Mouse (Mus musculus) heart, adult 2 months (tissue): Measurements from ENCODE around the gene Snx1. TPM values are rescaled to one million over a fixed set of nuclear protein-coding genes. Genes with fewer than 3 reads are reported as not detected.

Experiments used
- DNase-seq, 2 experiments: peaks; one replicate each; pipeline ENCODE4 v3.0.0; 2021
- H3K27ac ChIP-seq: fragments of 200-600 bp; 2 replicates; pipeline ENCODE4 v1.8.1; 2022
- H3K27me3 ChIP-seq: fragments of 200-500 bp; 2 replicates; pipeline ENCODE4 v1.6.1; 2012; ENCODE audit warnings: mild to moderate bottlenecking, low read length, inconsistent platforms, mixed read lengths; ENCODE audit not compliant: control insufficient read depth, insufficient read depth
- H3K36me3 ChIP-seq: fragments of 200-500 bp; 2 replicates; pipeline ENCODE4 v1.6.1; 2012; ENCODE audit warnings: low read length, inconsistent platforms; ENCODE audit not compliant: control insufficient read depth, insufficient read depth
- H3K4me1 ChIP-seq: fragments of 200-500 bp; 2 replicates; pipeline ENCODE4 v1.6.1; 2011; ENCODE audit warnings: low read length; ENCODE audit not compliant: control insufficient read depth, insufficient read depth
- H3K4me3 ChIP-seq: fragments of 200-600 bp; 2 replicates; pipeline ENCODE4 v1.8.1; 2022
- H3K79me2 ChIP-seq: fragments of 200-500 bp; replicated peaks from 2 replicates; pipeline ENCODE4 v1.6.1; 2012; ENCODE audit warnings: mild to moderate bottlenecking, inconsistent platforms, low read length, moderate library complexity, mixed read lengths; ENCODE audit not compliant: control insufficient read depth, insufficient read depth
- H3K9ac ChIP-seq: fragments of 200-500 bp; 2 replicates; pipeline ENCODE4 v1.6.1; 2012; ENCODE audit warnings: low read depth, mild to moderate bottlenecking, control low read depth, inconsistent platforms, low read length, mixed read lengths
- CTCF ChIP-seq: fragments of 200-600 bp; IDR thresholded peaks from 2 replicates; pipeline ENCODE4 v1.8.1; 2022; ENCODE audit warnings: antibody characterized with exemption, mild to moderate bottlenecking, moderate library complexity
- EP300 ChIP-seq: fragments of 200-500 bp; IDR thresholded peaks from 2 replicates; pipeline ENCODE4 v1.6.1; 2011; ENCODE audit warnings: low read depth, low read length, control low read depth; ENCODE audit not compliant: insufficient read depth
- POLR2A ChIP-seq: fragments of 200-500 bp; IDR thresholded peaks from 2 replicates; pipeline ENCODE4 v1.6.1; 2011; ENCODE audit warnings: mild to moderate bottlenecking, low read depth, low read length, control low read depth; ENCODE audit not compliant: insufficient read depth
- WGBS: fragments of 180-500 bp; shearing (Covaris S2); methylation state at CpG from one replicate; pipeline ENCODE4 v1.1.7; 2018; 5-methylcytosine and 5-hydroxymethylcytosine counted together
- intact Hi-C: fragments of 180-260 bp; cut with DNase I; formaldehyde crosslinking; loops from one replicate; pipeline ENCODE4 v1.15.1; 2025
- polyA plus RNA-seq: library from polyadenylated mRNA; depleted of rRNA; stranded (reverse); fragments of >200 nt; gene quantifications from 2 replicates; pipeline ENCODE4 v1.2.3, GENCODE M21; 2012
- total RNA-seq, 2 experiments: library from RNA; stranded (reverse); gene quantifications; 2 replicates each; pipeline ENCODE4 v1.2.3; 2021

Snx1 gene
- total and polyA plus RNA-seq, 3 experiments, result 19.2 to 27.6 (median 24.8) TPM

- TF ChIP-seq CTCF (no peak), POLR2A (no peak), EP300 (no peak)
- peaks cover 5% of the 10 kb centered on the region for H3K4me1 ChIP-seq
- DNase-seq, result no peak
- no peak overlapping the region for H3K27ac ChIP-seq
- 70% methylated on average over 3 of the region's 3 CpGs for WGBS
- H3K4me3 ChIP-seq, result no peak overlapping the region
- no peaks in the 10 kb centered on the region for H3K36me3 ChIP-seq
- no peaks in the 10 kb centered on the region for H3K27me3 ChIP-seq
- H3K79me2 ChIP-seq, result no peaks in the 10 kb centered on the region
- intact Hi-C loops, result loop anchor here (2.0 to 5.0 kb wide), 2 partner anchors 63 to 154 kb away; partner anchors contain the start of genes Csnk1g1 and Trip4
- no peak overlapping the region for H3K9ac ChIP-seq
Observed at GRCm38 (mm10) chr9:66061656-66062055, 64.7 kb downstream of the Snx1 start.

- H3K4me3 ChIP-seq, result peak overlapping the region; percentile 63
- peak overlapping the region; percentile 22 for H3K9ac ChIP-seq
- no peaks in the 10 kb centered on the region for H3K36me3 ChIP-seq
- no peaks in the 10 kb centered on the region for H3K79me2 ChIP-seq
- H3K4me1 ChIP-seq, result peaks cover 5% of the 10 kb centered on the region
- DNase-seq, result no peak
- intact Hi-C loops, result loop anchor here (2.0 to 5.0 kb wide), 2 partner anchors 64 to 154 kb away; partner anchors contain the start of genes Csnk1g1 and Trip4
- no peaks in the 10 kb centered on the region for H3K27me3 ChIP-seq
- no peak for TF ChIP-seq CTCF
- TF ChIP-seq POLR2A, result no peak
- TF ChIP-seq EP300, result no peak
- WGBS, result 20% methylated on average over 4 of the region's 4 CpGs
- peak overlapping the region; percentile 86 for H3K27ac ChIP-seq
Observed at GRCm38 (mm10) chr9:66060986-66061385, 65.4 kb downstream of the Snx1 start.

- no peak for TF ChIP-seq POLR2A
- no peak for TF ChIP-seq EP300
- no peak for TF ChIP-seq CTCF
- Histone ChIP-seq H3K9ac (peak overlapping the region; percentile 87), H3K79me2 (no peaks in the 10 kb centered on the region), H3K4me3 (peak overlapping the region; percentile 63), H3K27me3 (no peaks in the 10 kb centered on the region), H3K27ac (peak overlapping the region; percentile 86), H3K4me1 (peaks cover 5% of the 10 kb centered on the region), H3K36me3 (no peaks in the 10 kb centered on the region)
- intact Hi-C loops, result loop anchor here (2.0 to 5.0 kb wide), 2 partner anchors 65 to 153 kb away; partner anchors contain the start of genes Csnk1g1 and Trip4
- no peak for DNase-seq
- 0% methylated on average over 20 of the region's 20 CpGs for WGBS
Observed at GRCm38 (mm10) chr9:66060308-66060647, 66.1 kb downstream of the Snx1 start.

GRCm38 (mm10) chr9:66059583-66060307, 66.6 kb downstream of the Snx1 start, which contains the start of gene Ppib:
TSS of gene Ppib (plus strand) at chr9:66060222.
- peaks cover 5% of the 10 kb centered on the region for H3K4me1 ChIP-seq
- no peaks in the 10 kb centered on the region for H3K36me3 ChIP-seq
- H3K27ac ChIP-seq, result peak within 1 kb of the TSS; percentile 86
- 1% methylated on average over 48 of the region's 51 CpGs for WGBS
- H3K79me2 ChIP-seq, result no peaks in the 10 kb centered on the region
- H3K9ac ChIP-seq, result peak within 1 kb of the TSS; percentile 87
- TF ChIP-seq EP300, result peak; percentile 33; the same call in 1 of the 2 replicates
- peak; percentile 92 for TF ChIP-seq POLR2A
- peak; percentile 32 for TF ChIP-seq CTCF
- no peaks in the 10 kb centered on the region for H3K27me3 ChIP-seq
- peak within 1 kb of the TSS; percentile 63 for H3K4me3 ChIP-seq
- peak; percentile 97 to 100 for DNase-seq
- intact Hi-C loops, result loop anchor here (2.0 to 5.0 kb wide), 2 partner anchors 65 to 152 kb away; partner anchors contain the start of genes Csnk1g1 and Trip4

GRCm38 (mm10) chr9:66053620-66054019, 72.8 kb downstream of the Snx1 start:
- intact Hi-C loops, result loop anchor here (5.0 kb wide), 1 partner anchor 34 kb away; no protein-coding TSS in a partner anchor
- no peak for TF ChIP-seq EP300
- TF ChIP-seq CTCF, result no peak
- no peak for TF ChIP-seq POLR2A
- DNase-seq, result no peak
- Histone ChIP-seq H3K4me3 (no peak overlapping the region), H3K9ac (no peak overlapping the region), H3K4me1 (no peaks in the 10 kb centered on the region), H3K79me2 (no peaks in the 10 kb centered on the region), H3K27ac (no peak overlapping the region), H3K27me3 (no peaks in the 10 kb centered on the region), H3K36me3 (no peaks in the 10 kb centered on the region)
- WGBS, result 41% methylated on average over 1 of the region's 1 CpGs

GRCm38 (mm10) chr9:66052731-66053130, 73.7 kb downstream of the Snx1 start:
- Histone ChIP-seq H3K27me3 (no peaks in the 10 kb centered on the region), H3K79me2 (no peaks in the 10 kb centered on the region), H3K27ac (no peak overlapping the region), H3K4me1 (no peaks in the 10 kb centered on the region), H3K4me3 (no peak overlapping the region), H3K36me3 (no peaks in the 10 kb centered on the region), H3K9ac (no peak overlapping the region)
- intact Hi-C loops, result loop anchor here (5.0 kb wide), 1 partner anchor 35 kb away; no protein-coding TSS in a partner anchor
- DNase-seq, result no peak
- TF ChIP-seq CTCF (no peak), POLR2A (no peak), EP300 (no peak)
- WGBS, result 97% methylated on average over 1 of the region's 1 CpGs
